Mouse (Mus musculus) hindbrain, embryonic 16.5 days (tissue): ENCODE measurements around the gene Git2. TPM values are rescaled to one million over a fixed set of nuclear protein-coding genes. Genes with fewer than 3 reads are reported as not detected.

ENCODE experiments used
- ATAC-seq: fragments of 200-750 bp; cut with Nextera tagmentation; 2 replicates; pipeline ENCODE4 v1.8.0; 2017; ENCODE audit warnings: moderate TSS enrichment, moderate library complexity
- H3K27ac ChIP-seq: fragments of 300-500 bp; sonication (generic); 2 replicates; pipeline ENCODE4 v1.5.1; 2014; ENCODE audit warnings: low read depth, mild to moderate bottlenecking, control low read depth, low read length, moderate library complexity
- H3K27me3 ChIP-seq: fragments of 300-500 bp; sonication (generic); replicated peaks from 2 replicates; pipeline ENCODE4 v1.6.1; 2014; ENCODE audit warnings: low read length; ENCODE audit not compliant: control insufficient read depth, insufficient read depth
- H3K36me3 ChIP-seq: fragments of 300-500 bp; sonication (generic); 2 replicates; pipeline ENCODE4 v1.6.1; 2014; ENCODE audit warnings: mild to moderate bottlenecking, low read length, moderate library complexity, mixed read lengths; ENCODE audit not compliant: control insufficient read depth, insufficient read depth
- H3K4me1 ChIP-seq: fragments of 300-500 bp; sonication (generic); 2 replicates; pipeline ENCODE4 v1.6.1; 2014; ENCODE audit warnings: low read depth, low read length; ENCODE audit not compliant: control insufficient read depth, insufficient read depth
- H3K4me2 ChIP-seq: fragments of 300-500 bp; sonication (generic); 2 replicates; pipeline ENCODE4 v1.6.1; 2014; ENCODE audit warnings: mild to moderate bottlenecking, low read length, control low read depth, moderate library complexity
- H3K4me3 ChIP-seq: fragments of 300-500 bp; sonication (generic); 2 replicates; pipeline ENCODE4 v1.5.1; 2014; ENCODE audit warnings: mild to moderate bottlenecking, low read length, control low read depth, moderate library complexity
- H3K9ac ChIP-seq: fragments of 300-500 bp; sonication (generic); 2 replicates; pipeline ENCODE4 v1.6.1; 2014; ENCODE audit warnings: low read depth, mild to moderate bottlenecking, control low read depth, low read length, moderate library complexity
- H3K9me3 ChIP-seq: fragments of 300-500 bp; sonication (generic); 2 replicates; pipeline ENCODE4 v1.6.1; 2014; ENCODE audit warnings: mild to moderate bottlenecking, low read length, moderate library complexity; ENCODE audit not compliant: control insufficient read depth
- WGBS: fragments of 180-500 bp; shearing (Covaris S2); extraction: QIAGEN DNeasy Blood & Tissue Kit; methylation state at CpG from one replicate; pipeline ENCODE4 v1.1.7; 2014; 5-methylcytosine and 5-hydroxymethylcytosine counted together
- polyA plus RNA-seq: library from polyadenylated mRNA; unstranded; fragments of >200 nt; fragmentation: Nextera tagmentation; extraction: Ambion mirVana; gene quantifications from 2 replicates; pipeline ENCODE4 v1.2.1, GENCODE M21; 2015

Git2 gene
- polyA plus RNA-seq, 1 experiment from 2014 or later: 40.6 TPM

GRCm38 (mm10) chr5:114721969-114722368, 53.3 kb downstream of the Git2 start:
- no peaks in the 10 kb centered on the region for H3K27me3 ChIP-seq
- H3K4me3 ChIP-seq: no peak overlapping the region
- ATAC-seq: no peak
- no peaks in the 10 kb centered on the region; the same call in 1 of the 2 replicates for H3K4me1 ChIP-seq
- peaks cover 23% of the 10 kb centered on the region for H3K36me3 ChIP-seq
- no peak overlapping the region for H3K9ac ChIP-seq
- no peak overlapping the region for H3K27ac ChIP-seq
- no peaks in the 10 kb centered on the region for H3K9me3 ChIP-seq
- WGBS: 94% methylated on average over 10 of the region's 10 CpGs
- H3K4me2 ChIP-seq: no peak overlapping the region

- Histone ChIP-seq H3K4me3 (no peak overlapping the region), H3K9me3 (no peaks in the 10 kb centered on the region), H3K36me3 (peaks cover 30% of the 10 kb centered on the region), H3K4me2 (no peak overlapping the region), H3K27me3 (no peaks in the 10 kb centered on the region), H3K27ac (no peak overlapping the region), H3K4me1 (no peaks in the 10 kb centered on the region; the same call in 1 of the 2 replicates), H3K9ac (no peak overlapping the region)
- no peak for ATAC-seq
- WGBS: 90% methylated on average over 11 of the region's 11 CpGs
These were observed 54.5 kb downstream of the Git2 start for GRCm38 (mm10) chr5:114720784-114721183.

GRCm38 (mm10) chr5:114719928-114720270, 55.4 kb downstream of the Git2 start:
- Histone ChIP-seq H3K27me3 (no peaks in the 10 kb centered on the region), H3K4me3 (no peak overlapping the region), H3K4me1 (no peaks in the 10 kb centered on the region; the same call in 1 of the 2 replicates), H3K9me3 (no peaks in the 10 kb centered on the region), H3K36me3 (peaks cover 35% of the 10 kb centered on the region), H3K9ac (no peak overlapping the region), H3K4me2 (no peak overlapping the region), H3K27ac (no peak overlapping the region)
- ATAC-seq: no peak
- 97% methylated on average over 6 of the region's 6 CpGs for WGBS

GRCm38 (mm10) chr5:114719003-114719927, 56.1 kb downstream of the Git2 start:
- Histone ChIP-seq H3K9ac (no peak overlapping the region), H3K27ac (no peak overlapping the region), H3K4me1 (no peaks in the 10 kb centered on the region; the same call in 1 of the 2 replicates), H3K9me3 (no peaks in the 10 kb centered on the region), H3K27me3 (no peaks in the 10 kb centered on the region), H3K4me2 (no peak overlapping the region), H3K36me3 (peaks cover 38% of the 10 kb centered on the region), H3K4me3 (no peak overlapping the region)
- no peak for ATAC-seq
- 89% methylated on average over 20 of the region's 20 CpGs for WGBS

GRCm38 (mm10) chr5:114718483-114718882, 56.8 kb downstream of the Git2 start:
- no peak for ATAC-seq
- Histone ChIP-seq H3K9me3 (no peaks in the 10 kb centered on the region), H3K4me2 (no peak overlapping the region), H3K9ac (no peak overlapping the region), H3K4me1 (no peaks in the 10 kb centered on the region; the same call in 1 of the 2 replicates), H3K4me3 (no peak overlapping the region), H3K27me3 (no peaks in the 10 kb centered on the region), H3K36me3 (peaks cover 41% of the 10 kb centered on the region), H3K27ac (no peak overlapping the region)
- 73% methylated on average over 13 of the region's 13 CpGs for WGBS

GRCm38 (mm10) chr5:114717937-114718336, 57.4 kb downstream of the Git2 start:
- Histone ChIP-seq H3K27ac (no peak overlapping the region), H3K4me1 (no peaks in the 10 kb centered on the region; the same call in 1 of the 2 replicates), H3K27me3 (no peaks in the 10 kb centered on the region), H3K9me3 (no peaks in the 10 kb centered on the region), H3K36me3 (peaks cover 45% of the 10 kb centered on the region), H3K9ac (no peak overlapping the region), H3K4me2 (no peak overlapping the region), H3K4me3 (no peak overlapping the region)
- 94% methylated on average over 8 of the region's 8 CpGs for WGBS
- no peak for ATAC-seq

GRCm38 (mm10) chr5:114717292-114717691, 58.0 kb downstream of the Git2 start:
- peaks cover 46% of the 10 kb centered on the region for H3K36me3 ChIP-seq
- no peak overlapping the region for H3K27ac ChIP-seq
- H3K27me3 ChIP-seq: no peaks in the 10 kb centered on the region
- no peak overlapping the region for H3K4me2 ChIP-seq
- no peak overlapping the region; the same call in 1 of the 2 replicates for H3K9ac ChIP-seq
- H3K4me1 ChIP-seq: no peaks in the 10 kb centered on the region; the same call in 1 of the 2 replicates
- no peaks in the 10 kb centered on the region for H3K9me3 ChIP-seq
- no peak for ATAC-seq
- 93% methylated on average over 12 of the region's 12 CpGs for WGBS
- no peak overlapping the region for H3K4me3 ChIP-seq

- no peak overlapping the region for H3K4me2 ChIP-seq
These were observed 60.8 kb downstream of the Git2 start for GRCm38 (mm10) chr5:114714551-114714950.

GRCm38 (mm10) chr5:114709357-114709756, 66.0 kb downstream of the Git2 start:
- H3K27ac ChIP-seq: no peak overlapping the region
- H3K4me2 ChIP-seq: no peak overlapping the region
- no peak overlapping the region for H3K9ac ChIP-seq
- H3K27me3 ChIP-seq: no peaks in the 10 kb centered on the region
- peaks cover 13% of the 10 kb centered on the region; the same call in 1 of the 2 replicates for H3K36me3 ChIP-seq
- H3K4me1 ChIP-seq: peaks cover 7% of the 10 kb centered on the region
- no peak overlapping the region for H3K4me3 ChIP-seq
- WGBS: 94% methylated on average over 21 of the region's 21 CpGs
- ATAC-seq: no peak
- H3K9me3 ChIP-seq: no peaks in the 10 kb centered on the region

More at GRCm38 (mm10) chr5:114714551-114714950, 60.8 kb downstream of the Git2 start:
- Histone ChIP-seq H3K36me3 (peaks cover 38% of the 10 kb centered on the region), H3K4me3 (no peak overlapping the region), H3K9ac (no peak overlapping the region), H3K4me1 (no peaks in the 10 kb centered on the region; the same call in 1 of the 2 replicates), H3K9me3 (no peaks in the 10 kb centered on the region), H3K27me3 (no peaks in the 10 kb centered on the region), H3K27ac (no peak overlapping the region)
- no peak for ATAC-seq
- WGBS: 86% methylated on average over 18 of the region's 18 CpGs
